Mouse (Mus musculus) heart, adult 11 months (tissue): ENCODE measurements at regions not wholly inside any gene's neighbourhood (a gene's known extent, or its start where the extent isn't known, plus 50 kb on each side); places are given as distances from the start of the nearest gene placed in this dataset.

Experiments used
- DNase-seq: peaks from one replicate; pipeline ENCODE4 v3.0.0; 2022

- no peak for DNase-seq
These were observed 213.6 kb upstream of the Far2 start for GRCm38 (mm10) chr6:147833501-147833900.

- no peak for DNase-seq
These were observed 208.2 kb upstream of the Far2 start for GRCm38 (mm10) chr6:147838846-147839245.

GRCm38 (mm10) chr6:147849988-147850387, 197.1 kb upstream of the Far2 start:
- no peak for DNase-seq

- no peak for DNase-seq
These were observed 185.9 kb upstream of the Far2 start for GRCm38 (mm10) chr6:147861116-147861515.

GRCm38 (mm10) chr6:147871033-147871432, 176.0 kb upstream of the Far2 start:
- no peak for DNase-seq

- no peak for DNase-seq
These were observed 173.9 kb upstream of the Far2 start for GRCm38 (mm10) chr6:147873173-147873572.

GRCm38 (mm10) chr6:147878485-147878884, 168.6 kb upstream of the Far2 start:
- peak; percentile 50 for DNase-seq

- DNase-seq, result peak; percentile 51
These were observed 161.2 kb upstream of the Far2 start for GRCm38 (mm10) chr6:147885902-147886301.

- DNase-seq, result peak; percentile 46
These were observed 127.4 kb upstream of the Far2 start for GRCm38 (mm10) chr6:147919697-147920096.

GRCm38 (mm10) chr6:147921091-147921490, 126.0 kb upstream of the Far2 start:
- peak; percentile 88 for DNase-seq

- peak; percentile 69 for DNase-seq
These were observed 124.6 kb upstream of the Far2 start for GRCm38 (mm10) chr6:147922506-147922905.

GRCm38 (mm10) chr6:147923246-147923645, 123.8 kb upstream of the Far2 start:
- DNase-seq, result peak; percentile 61

GRCm38 (mm10) chr6:147928951-147929350, 118.1 kb upstream of the Far2 start:
- DNase-seq, result peak; percentile 64

GRCm38 (mm10) chr6:147944020-147944419, 103.0 kb upstream of the Far2 start:
- DNase-seq, result peak; percentile 93

GRCm38 (mm10) chr6:147944940-147945676, 102.0 kb upstream of the Far2 start:
- DNase-seq, result peak; percentile 95

- no peak for DNase-seq
These were observed 99.1 kb upstream of the Far2 start for GRCm38 (mm10) chr6:147947997-147948396.

- DNase-seq, result peak; percentile 91
These were observed 95.4 kb upstream of the Far2 start for GRCm38 (mm10) chr6:147951642-147952041.

GRCm38 (mm10) chr6:147953058-147953679, 93.9 kb upstream of the Far2 start:
- DNase-seq, result peak; percentile 84

- peak; percentile 64 for DNase-seq
These were observed 93.3 kb upstream of the Far2 start for GRCm38 (mm10) chr6:147953753-147954152.

GRCm38 (mm10) chr6:147954253-147954652, 92.8 kb upstream of the Far2 start:
- DNase-seq, result no peak

GRCm38 (mm10) chr6:147954967-147955830, 91.9 kb upstream of the Far2 start:
- DNase-seq, result peak; percentile 75

GRCm38 (mm10) chr6:147964739-147965138, 82.3 kb upstream of the Far2 start:
- DNase-seq, result no peak

- DNase-seq, result no peak
These were observed 76.9 kb upstream of the Far2 start for GRCm38 (mm10) chr6:147970162-147970608.
